Mouse (Mus musculus) right cerebral cortex, postnatal 4 days (tissue): ENCODE results near the gene Trp53i11.

ENCODE experiments used
- DNase-seq: peaks from one replicate; pipeline ENCODE4 v3.0.0-alpha.2; 2022

The Trp53i11 gene

GRCm38 (mm10) chr2:93187323-93187996, at the start of gene Trp53i11:
Trp53i11 (plus strand) TSS chr2:93187548.
- DNase-seq = peak; percentile 80

GRCm38 (mm10) chr2:93139476-93139875, 47.9 kb upstream of the Trp53i11 start:
- no peak for DNase-seq

GRCm38 (mm10) chr2:93141329-93141728, 46.0 kb upstream of the Trp53i11 start:
- no peak for DNase-seq

- no peak for DNase-seq
These were observed 44.7 kb upstream of the Trp53i11 start for GRCm38 (mm10) chr2:93142616-93143015.

- DNase-seq = no peak
These were observed 43.2 kb upstream of the Trp53i11 start for GRCm38 (mm10) chr2:93144126-93144525.

GRCm38 (mm10) chr2:93150009-93150408, 37.3 kb upstream of the Trp53i11 start:
- DNase-seq = no peak

- DNase-seq = no peak
These were observed 36.5 kb upstream of the Trp53i11 start for GRCm38 (mm10) chr2:93150673-93151450.

- DNase-seq = no peak
These were observed 35.2 kb upstream of the Trp53i11 start for GRCm38 (mm10) chr2:93152191-93152601.

GRCm38 (mm10) chr2:93152883-93153491, 34.4 kb upstream of the Trp53i11 start:
- DNase-seq = peak; percentile 51

GRCm38 (mm10) chr2:93153833-93154232, 33.5 kb upstream of the Trp53i11 start:
- no peak for DNase-seq

GRCm38 (mm10) chr2:93154486-93155032, 32.8 kb upstream of the Trp53i11 start:
- DNase-seq = no peak

GRCm38 (mm10) chr2:93160467-93161035, 26.8 kb upstream of the Trp53i11 start:
- DNase-seq = no peak

- no peak for DNase-seq
These were observed 25.3 kb upstream of the Trp53i11 start for GRCm38 (mm10) chr2:93161914-93162664.

- no peak for DNase-seq
These were observed 24.6 kb upstream of the Trp53i11 start for GRCm38 (mm10) chr2:93162791-93163190.

- DNase-seq = peak; percentile 48
These were observed 24.0 kb upstream of the Trp53i11 start for GRCm38 (mm10) chr2:93163317-93163716.

- DNase-seq = no peak
These were observed 23.5 kb upstream of the Trp53i11 start for GRCm38 (mm10) chr2:93163750-93164335.

GRCm38 (mm10) chr2:93166295-93166694, 21.1 kb upstream of the Trp53i11 start:
- no peak for DNase-seq

- peak; percentile 31 for DNase-seq
These were observed 20.5 kb upstream of the Trp53i11 start for GRCm38 (mm10) chr2:93166734-93167406.

GRCm38 (mm10) chr2:93170156-93170844, 17.0 kb upstream of the Trp53i11 start:
- DNase-seq = no peak

GRCm38 (mm10) chr2:93170845-93171200, 16.5 kb upstream of the Trp53i11 start:
- DNase-seq = no peak

GRCm38 (mm10) chr2:93171929-93172328, 15.4 kb upstream of the Trp53i11 start:
- no peak for DNase-seq
